Mouse (Mus musculus) spleen, adult 2 months (tissue): ENCODE data around the gene Slit3.

Source experiments
- CTCF ChIP-seq: fragments of 200-500 bp; IDR thresholded peaks from 2 replicates; pipeline ENCODE4 v1.5.1; 2011; ENCODE audit warnings: mild to moderate bottlenecking, inconsistent platforms; ENCODE audit not compliant: insufficient read depth, insufficient read length, insufficient replicate concordance; ENCODE audit errors: extremely low read depth
- POLR2A ChIP-seq: fragments of 200-500 bp; IDR thresholded peaks from 2 replicates; pipeline ENCODE4 v1.6.1; 2011; ENCODE audit warnings: low read depth, low read length, inconsistent platforms

GRCm38 (mm10) chr11:35597882-35598281, 476.9 kb downstream of the Slit3 start:
- TF ChIP-seq CTCF (no peak), POLR2A (no peak)
